Mouse (Mus musculus) B cell, adult 62 days (primary cell): ENCODE data around the gene Nccrp1. TPM values are rescaled to one million over a fixed set of nuclear protein-coding genes. Genes with fewer than 3 reads are reported as not detected.

ENCODE experiments used
- total RNA-seq: library from RNA; stranded (reverse); gene quantifications from 4 replicates; pipeline ENCODE4 v1.2.4, GENCODE M21; 2023

The Nccrp1 gene
- not detected in 4 replicates for total RNA-seq

DNA sequence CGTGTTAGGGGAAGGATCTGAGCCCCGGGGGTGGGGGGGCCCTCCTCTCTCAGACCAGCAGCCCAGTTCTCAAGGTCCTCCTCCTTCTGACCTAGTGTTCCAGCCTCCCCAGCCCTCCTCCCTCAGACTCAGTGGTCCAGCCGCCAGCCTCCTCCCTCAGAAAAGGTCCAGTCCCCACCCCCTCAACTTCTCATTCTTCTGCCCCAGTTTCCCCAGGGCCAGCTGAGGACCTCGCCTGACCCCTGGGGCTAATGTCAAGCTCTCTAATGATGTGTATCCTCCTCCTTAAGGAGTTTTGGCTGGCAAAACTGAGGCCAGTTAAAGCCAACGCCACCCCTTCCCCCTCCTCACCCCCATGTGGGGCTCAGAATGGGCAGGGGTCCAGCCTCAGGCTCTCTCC is at the start of gene Nccrp1:
Gene Nccrp1 (minus strand): TSS at position 101 of the 400 bp plus-strand sequence.

DNA sequence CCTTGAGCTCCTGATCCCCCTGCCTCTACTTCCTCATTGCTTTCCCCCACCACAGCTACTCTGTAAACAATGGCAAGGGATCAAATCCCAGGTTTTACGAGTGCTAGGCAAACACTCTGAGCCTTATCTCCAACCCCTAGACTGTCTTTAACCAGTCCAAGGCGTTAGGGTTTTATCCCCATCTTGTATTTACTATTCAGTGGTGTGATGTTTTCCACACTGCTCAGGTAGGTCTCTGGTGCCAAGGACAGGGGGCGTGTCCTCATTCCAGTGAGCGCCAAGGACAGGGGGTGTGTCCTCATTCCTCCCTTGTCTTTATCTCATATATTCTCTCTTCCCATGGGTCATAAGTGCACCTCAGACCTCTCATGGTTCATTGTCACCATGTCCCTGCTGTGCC is 6.5 kb downstream of the Nccrp1 start, which contains the start of gene Sycn:
Gene Sycn (plus strand): TSS at position 360 of the 400 bp plus-strand sequence.

DNA sequence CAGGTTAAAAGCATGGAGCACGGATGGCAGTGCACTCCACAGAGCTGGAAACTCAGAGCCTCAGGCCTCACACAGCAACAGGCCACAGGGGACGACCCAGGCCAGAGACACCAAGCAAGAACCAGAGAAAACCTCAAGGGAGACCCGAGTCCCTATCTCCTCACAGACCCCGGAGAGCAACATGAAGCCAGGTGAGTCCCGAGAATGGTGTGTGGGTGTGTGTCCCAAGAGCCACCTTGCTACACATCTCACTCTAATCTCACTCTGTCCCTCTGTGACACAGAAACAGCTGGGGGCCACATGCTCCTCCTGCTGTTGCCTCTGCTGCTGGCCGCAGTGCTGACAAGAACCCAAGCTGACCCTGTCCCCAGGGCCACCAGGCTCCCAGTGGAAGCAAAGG is 24.5 kb downstream of the Nccrp1 start, which contains the start of gene Ifnl3:
Gene Ifnl3 (plus strand): TSS at position 301 of the 400 bp plus-strand sequence.

DNA sequence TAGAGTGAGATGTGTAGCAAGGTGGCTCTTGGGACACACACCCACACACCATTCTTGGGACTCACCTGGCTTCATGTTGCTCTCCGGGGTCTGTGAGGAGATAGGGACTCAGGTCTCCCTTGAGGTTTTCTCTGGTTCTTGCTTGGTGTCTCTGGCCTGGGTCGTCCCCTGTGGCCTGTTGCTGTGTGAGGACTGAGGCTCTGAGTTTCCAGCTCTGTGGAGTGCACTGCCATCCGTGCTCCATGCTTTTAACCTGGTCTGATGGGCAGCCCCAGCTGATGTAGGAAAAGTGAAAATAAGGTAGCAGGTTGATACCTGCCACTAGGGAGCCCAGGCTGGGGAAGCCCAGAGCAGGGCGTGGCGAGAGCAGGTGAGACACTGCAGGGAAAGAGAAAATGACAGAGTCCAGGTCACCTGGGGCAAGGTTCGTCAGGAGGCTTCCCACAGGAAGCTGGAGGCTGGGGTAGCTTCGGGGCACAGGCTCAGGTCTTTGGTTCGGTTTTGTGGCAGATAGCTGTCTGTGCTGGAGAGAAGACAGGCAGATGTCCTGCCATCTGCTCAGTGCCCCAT is 36.6 kb downstream of the Nccrp1 start, which contains the start of gene Ifnl2:
Gene Ifnl2 (minus strand): TSS at position 51 of the 570 bp plus-strand sequence.

Other genes starting within 250 kb of the Nccrp1 start
- 0.45 to 0.73 TPM in 2 of 4 replicates, not detected in the others for gene Dll3, start 245.0 kb downstream of the Nccrp1 start, total RNA-seq
- gene Timm50, start 235.2 kb downstream of the Nccrp1 start, total RNA-seq: 35.7 to 50.0 TPM (median 41.5 TPM) in 4 replicates
- 158 to 180 TPM (median 162 TPM) in 4 replicates for gene Supt5, start 208.5 kb downstream of the Nccrp1 start, total RNA-seq
- gene Rps16, start 196.6 kb downstream of the Nccrp1 start, total RNA-seq: 2,978 to 3,247 TPM (median 3,204 TPM) in 4 replicates
- 130 to 143 TPM (median 135 TPM) in 4 replicates for gene Plekhg2, start 174.7 kb downstream of the Nccrp1 start, total RNA-seq
- gene Zfp36, start 167.0 kb downstream of the Nccrp1 start, total RNA-seq: 804 to 1,027 TPM (median 895 TPM) in 4 replicates
- 13.9 to 18.0 TPM (median 15.8 TPM) in 4 replicates for gene Med29, start 154.5 kb downstream of the Nccrp1 start, total RNA-seq
- gene Paf1, start 154.3 kb downstream of the Nccrp1 start, total RNA-seq: 156 to 175 TPM (median 161 TPM) in 4 replicates
- 222 to 256 TPM (median 254 TPM) in 4 replicates for gene Gmfg, start 109.8 kb downstream of the Nccrp1 start, total RNA-seq
- 0.95 to 1.3 TPM (median 1.3 TPM) in 4 replicates for gene Lrfn1, start 95.3 kb downstream of the Nccrp1 start, total RNA-seq
- gene Ifnl2, start 36.8 kb downstream of the Nccrp1 start, total RNA-seq: not detected in 4 replicates
- gene Ifnl3, start 24.4 kb downstream of the Nccrp1 start, total RNA-seq: not detected in 4 replicates
- not detected in 4 replicates for gene Sycn, start 6.4 kb downstream of the Nccrp1 start, total RNA-seq
- 48.1 to 61.6 TPM (median 56.1 TPM) in 4 replicates for gene Samd4b, start 50.9 kb upstream of the Nccrp1 start, total RNA-seq
- gene Pak4, start 50.9 kb upstream of the Nccrp1 start, total RNA-seq: 11.4 to 15.2 TPM (median 14.0 TPM) in 4 replicates
- gene Acp7, start 84.1 kb upstream of the Nccrp1 start, total RNA-seq: not detected in 4 replicates
- 0.30 to 2.2 TPM (median 0.89 TPM) in 3 of 4 replicates, not detected in the other for gene Fbxo27, start 145.6 kb upstream of the Nccrp1 start, total RNA-seq
- 0.76 to 1.9 TPM (median 1.1 TPM) in 4 replicates for gene Fbxo17, start 169.6 kb upstream of the Nccrp1 start, total RNA-seq
- gene Mrps12, start 194.6 kb upstream of the Nccrp1 start, total RNA-seq: 16.7 to 28.3 TPM (median 18.1 TPM) in 4 replicates
- gene Sars2, start 194.7 kb upstream of the Nccrp1 start, total RNA-seq: 15.6 to 19.8 TPM (median 17.8 TPM) in 4 replicates
- not detected in 4 replicates for gene Ccer2, start 208.9 kb upstream of the Nccrp1 start, total RNA-seq
- 76.6 to 88.4 TPM (median 81.9 TPM) in 4 replicates for gene Sirt2, start 219.5 kb upstream of the Nccrp1 start, total RNA-seq
- 87.4 to 99.7 TPM (median 92.5 TPM) in 4 replicates for gene Nfkbib, start 220.3 kb upstream of the Nccrp1 start, total RNA-seq
- 7.0 to 10.9 TPM (median 8.4 TPM) in 4 replicates for gene Rinl, start 241.7 kb upstream of the Nccrp1 start, total RNA-seq